Mouse (Mus musculus): Measurements from ENCODE around the gene Nhlrc1. TPM values are rescaled to one million over a fixed set of nuclear protein-coding genes. Genes with fewer than 3 reads are reported as not detected.

Nhlrc1 gene
- polyA plus RNA-seq, 1 experiment from 2014 or later, result 0.95 TPM

DNA sequence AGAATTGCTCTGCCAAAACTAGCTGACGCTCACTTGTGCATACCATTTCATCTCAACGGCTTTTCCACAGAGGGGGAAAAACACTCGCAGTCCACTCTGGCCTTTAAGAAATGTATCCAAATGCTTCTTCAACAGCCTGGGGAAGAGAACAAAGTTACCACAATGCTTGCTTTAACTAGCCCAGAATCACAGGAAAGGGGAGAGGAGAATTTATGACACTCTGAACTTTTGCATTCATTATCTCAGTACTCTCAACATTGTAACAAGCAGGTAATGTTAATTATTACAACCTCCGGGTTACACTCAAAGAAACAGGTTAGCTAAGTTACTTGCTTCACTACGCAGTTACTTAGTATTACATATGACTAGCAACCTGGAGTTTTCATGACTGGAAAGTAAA, 25.4 kb upstream of the Nhlrc1 start:
- H3K27me3 ChIP-seq (ENCODE audit: insufficient read depth, low read length), result no peaks in the 10 kb centered on the region

DNA sequence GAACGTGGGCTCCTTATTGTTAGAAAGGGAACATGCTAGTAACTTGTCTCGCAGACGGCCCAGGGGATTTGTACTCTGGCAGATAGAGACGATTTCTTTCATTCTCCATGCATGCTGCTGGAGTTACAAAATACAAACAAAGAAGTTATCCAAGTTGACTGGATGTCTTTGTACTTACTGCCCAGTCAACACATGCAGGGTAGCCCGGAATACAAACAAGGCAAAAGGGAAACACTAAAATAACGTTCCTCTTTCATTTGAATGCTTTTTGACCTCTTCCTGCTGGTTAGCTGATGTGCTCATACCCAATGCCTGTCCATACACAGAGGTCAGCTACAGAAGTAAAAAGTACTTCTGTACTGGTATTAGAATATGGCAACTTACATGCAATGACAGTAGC, 23.3 kb upstream of the Nhlrc1 start:
- Histone ChIP-seq H3K9me3 (ENCODE audit: low read length) (no peaks in the 10 kb centered on the region), H3K4me2 (ENCODE audit: low read depth, low read length) (no peak overlapping the region), H3K27ac (ENCODE audit: low read depth) (no peak overlapping the region), H3K9ac (replicated peaks) (no peak overlapping the region), H3K36me3 (replicated peaks; ENCODE audit: insufficient read depth, low read length) (no peaks in the 10 kb centered on the region; the same call in 1 of the 2 replicates), H3K27me3 (ENCODE audit: insufficient read depth, low read length) (no peaks in the 10 kb centered on the region), H3K4me3 (ENCODE audit: low read depth, low read length) (no peak overlapping the region), H3K4me1 (ENCODE audit: insufficient read depth) (no peaks in the 10 kb centered on the region)
- ATAC-seq, result no peak
- no peak for DNase-seq
- no peak for TF ChIP-seq EP300 (IDR thresholded peaks at IDR 0.05; ENCODE audit: low read depth)
- no peak for TF ChIP-seq CTCF (IDR thresholded peaks at IDR 0.05; ENCODE audit: low read depth)
- WGBS (ENCODE audit: insufficient replicate concordance), result 61% methylated on average over 6 of the region's 6 CpGs

More for the DNA sequence above, 25.4 kb upstream of the Nhlrc1 start:
- Histone ChIP-seq H3K27ac (ENCODE audit: low read depth) (no peak overlapping the region), H3K36me3 (replicated peaks; ENCODE audit: insufficient read depth, low read length) (no peaks in the 10 kb centered on the region), H3K4me3 (ENCODE audit: low read depth, low read length) (no peak overlapping the region), H3K4me2 (ENCODE audit: low read depth, low read length) (no peak overlapping the region), H3K4me1 (ENCODE audit: insufficient read depth) (peaks cover 10% of the 10 kb centered on the region), H3K9ac (replicated peaks) (no peak overlapping the region), H3K9me3 (ENCODE audit: low read length) (no peaks in the 10 kb centered on the region)
- no peak for TF ChIP-seq CTCF (IDR thresholded peaks at IDR 0.05; ENCODE audit: low read depth)
- TF ChIP-seq EP300 (IDR thresholded peaks at IDR 0.05; ENCODE audit: low read depth), result no peak
- no peak for ATAC-seq
- 81% methylated on average over 5 of the region's 5 CpGs for WGBS (ENCODE audit: insufficient replicate concordance)
- DNase-seq, result no peak

- H3K9me3 ChIP-seq (ENCODE audit: low read length), result no peaks in the 10 kb centered on the region
- no peak overlapping the region for H3K4me2 ChIP-seq (ENCODE audit: low read depth, low read length)
- H3K9ac ChIP-seq (replicated peaks), result no peak overlapping the region
- H3K27me3 ChIP-seq (ENCODE audit: insufficient read depth, low read length), result no peaks in the 10 kb centered on the region
- no peak for TF ChIP-seq CTCF (IDR thresholded peaks at IDR 0.05; ENCODE audit: low read depth)
- TF ChIP-seq EP300 (IDR thresholded peaks at IDR 0.05; ENCODE audit: low read depth), result no peak
- no peaks in the 10 kb centered on the region for H3K4me1 ChIP-seq (ENCODE audit: insufficient read depth)
- no peak overlapping the region for H3K27ac ChIP-seq (ENCODE audit: low read depth)
- 83% methylated on average over 4 of the region's 4 CpGs for WGBS (ENCODE audit: insufficient replicate concordance)
- DNase-seq (no peak), ATAC-seq (no peak)
- H3K36me3 ChIP-seq (replicated peaks; ENCODE audit: insufficient read depth, low read length), result no peaks in the 10 kb centered on the region; the same call in 1 of the 2 replicates
- H3K4me3 ChIP-seq (ENCODE audit: low read depth, low read length), result no peak overlapping the region
These were observed 19.0 kb upstream of the Nhlrc1 start for GRCm38 (mm10) chr13:47033602-47034001.

DNA sequence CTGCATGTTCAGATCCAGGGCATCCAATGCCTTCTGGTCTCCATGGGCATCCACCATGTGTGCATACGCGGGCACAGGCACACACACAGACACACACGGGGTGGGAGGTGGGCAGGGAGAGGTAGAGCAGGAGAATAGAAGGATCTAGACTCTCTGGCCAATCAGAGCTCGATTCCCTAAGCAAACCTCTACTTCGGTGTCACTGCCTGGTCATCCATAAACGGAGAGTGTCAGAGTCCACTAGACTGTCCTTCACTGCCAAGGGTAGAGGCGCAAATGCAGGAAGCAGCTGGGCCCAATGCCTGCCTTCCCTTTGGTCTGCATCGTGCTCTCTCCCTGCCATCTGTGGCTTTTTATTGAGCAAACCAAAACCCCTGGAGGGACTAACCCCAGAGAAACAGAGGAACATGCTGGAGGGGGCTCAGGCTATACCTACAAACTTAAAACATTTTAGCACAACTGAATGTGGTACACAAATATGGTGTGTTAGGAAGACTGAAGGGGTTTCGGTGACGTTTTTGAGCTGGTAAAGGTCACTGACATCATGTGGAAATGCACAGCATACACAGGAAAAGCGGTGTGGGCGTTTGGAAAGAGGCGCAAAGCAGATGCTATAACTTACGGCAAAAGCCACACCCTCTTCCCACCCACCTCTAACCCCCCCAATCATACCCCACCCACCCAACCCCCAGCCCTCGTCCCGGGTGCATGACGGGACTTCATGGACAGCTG, 15.9 kb upstream of the Nhlrc1 start:
- Histone ChIP-seq H3K4me1 (ENCODE audit: insufficient read depth) (no peaks in the 10 kb centered on the region), H3K4me2 (ENCODE audit: low read depth, low read length) (no peak overlapping the region), H3K27me3 (ENCODE audit: insufficient read depth, low read length) (no peaks in the 10 kb centered on the region), H3K36me3 (replicated peaks; ENCODE audit: insufficient read depth, low read length) (no peaks in the 10 kb centered on the region; the same call in 1 of the 2 replicates), H3K27ac (ENCODE audit: low read depth) (no peak overlapping the region), H3K4me3 (ENCODE audit: low read depth, low read length) (no peak overlapping the region), H3K9ac (replicated peaks) (no peak overlapping the region), H3K9me3 (ENCODE audit: low read length) (no peaks in the 10 kb centered on the region)
- ATAC-seq, result peak; percentile 56
- 70% methylated on average over 17 of the region's 17 CpGs for WGBS (ENCODE audit: insufficient replicate concordance)
- TF ChIP-seq EP300 (IDR thresholded peaks at IDR 0.05; ENCODE audit: low read depth) (no peak), CTCF (IDR thresholded peaks at IDR 0.05; ENCODE audit: low read depth) (no peak)
- DNase-seq, result no peak

DNA sequence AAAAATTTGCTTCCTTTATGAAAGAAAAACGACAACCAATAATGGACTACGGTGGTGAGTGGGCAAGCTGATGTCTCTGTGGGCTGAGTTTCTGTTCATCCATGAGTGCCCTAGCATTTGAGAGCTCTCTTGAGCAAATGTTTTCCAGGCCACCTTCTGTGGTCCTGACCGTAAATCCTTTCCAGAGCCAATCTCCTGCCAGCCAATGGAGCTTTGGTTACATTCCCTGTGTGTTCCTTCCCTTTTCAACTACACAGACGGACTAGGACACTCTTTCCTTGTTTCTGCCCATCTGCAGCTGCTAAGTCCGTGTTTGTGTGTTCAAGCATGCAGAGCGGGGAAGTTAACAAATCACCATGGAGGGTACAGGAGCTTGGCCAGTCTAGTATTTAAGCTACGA, 6.1 kb upstream of the Nhlrc1 start:
- Histone ChIP-seq H3K4me2 (ENCODE audit: low read depth, low read length) (no peak overlapping the region), H3K4me1 (ENCODE audit: insufficient read depth) (no peaks in the 10 kb centered on the region)

DNA sequence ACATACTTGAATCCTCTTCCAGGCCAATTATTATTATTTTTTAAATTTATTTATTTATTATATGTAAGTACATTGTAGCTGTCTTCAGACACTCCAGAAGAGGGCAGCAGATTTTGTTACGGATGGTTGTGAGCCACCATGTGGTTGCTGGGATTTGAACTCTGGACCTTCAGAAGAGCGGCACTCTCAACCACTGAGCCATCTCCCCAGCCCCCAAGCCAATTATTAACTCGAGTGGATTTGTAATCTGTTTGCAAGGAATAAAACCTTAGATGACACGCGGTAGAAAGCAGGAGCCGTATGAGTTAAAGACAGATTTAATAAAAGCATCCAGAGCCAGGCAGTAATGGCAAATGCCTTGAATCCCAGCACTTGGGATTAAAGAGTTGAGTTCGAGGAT, 5.1 kb upstream of the Nhlrc1 start:
- H3K9ac ChIP-seq (replicated peaks), result no peak overlapping the region
- WGBS (ENCODE audit: insufficient replicate concordance), result 70% methylated on average over 7 of the region's 7 CpGs
- H3K36me3 ChIP-seq (replicated peaks; ENCODE audit: insufficient read depth, low read length), result no peaks in the 10 kb centered on the region
- H3K27me3 ChIP-seq (ENCODE audit: insufficient read depth, low read length), result no peaks in the 10 kb centered on the region
- peaks cover 1% of the 10 kb centered on the region for H3K4me1 ChIP-seq (ENCODE audit: insufficient read depth)
- no peak overlapping the region for H3K27ac ChIP-seq (ENCODE audit: low read depth)
- ATAC-seq (no peak), DNase-seq (no peak)
- no peak overlapping the region for H3K4me2 ChIP-seq (ENCODE audit: low read depth, low read length)
- no peak overlapping the region for H3K4me3 ChIP-seq (ENCODE audit: low read depth, low read length)
- H3K9me3 ChIP-seq (ENCODE audit: low read length), result no peaks in the 10 kb centered on the region
- TF ChIP-seq CTCF (IDR thresholded peaks at IDR 0.05; ENCODE audit: low read depth), result no peak
- TF ChIP-seq EP300 (IDR thresholded peaks at IDR 0.05; ENCODE audit: low read depth), result no peak

More for the DNA sequence above, 6.1 kb upstream of the Nhlrc1 start:
- Histone ChIP-seq H3K36me3 (replicated peaks; ENCODE audit: insufficient read depth, low read length) (no peaks in the 10 kb centered on the region), H3K9ac (replicated peaks) (no peak overlapping the region), H3K4me3 (ENCODE audit: low read depth, low read length) (no peak overlapping the region), H3K27me3 (ENCODE audit: insufficient read depth, low read length) (no peaks in the 10 kb centered on the region), H3K27ac (ENCODE audit: low read depth) (no peak overlapping the region), H3K9me3 (ENCODE audit: low read length) (no peaks in the 10 kb centered on the region)
- TF ChIP-seq EP300 (IDR thresholded peaks at IDR 0.05; ENCODE audit: low read depth) (no peak), CTCF (IDR thresholded peaks at IDR 0.05; ENCODE audit: low read depth) (no peak)
- WGBS (ENCODE audit: insufficient replicate concordance), result 74% methylated on average over 7 of the region's 7 CpGs
- no peak for DNase-seq
- ATAC-seq, result no peak
